Mouse (Mus musculus) cerebellum, adult 8-10 months (tissue): ENCODE measurements around the gene Emg1.

Experiments used
- DNase-seq: peaks from one replicate; pipeline ENCODE4 v3.0.0; 2022

Gene Emg1

GRCm38 (mm10) chr6:124740211-124740887, 28.4 kb upstream of the Emg1 start:
- DNase-seq = no peak

- DNase-seq = no peak
Observed at GRCm38 (mm10) chr6:124739231-124739796, 27.3 kb upstream of the Emg1 start.

DNA sequence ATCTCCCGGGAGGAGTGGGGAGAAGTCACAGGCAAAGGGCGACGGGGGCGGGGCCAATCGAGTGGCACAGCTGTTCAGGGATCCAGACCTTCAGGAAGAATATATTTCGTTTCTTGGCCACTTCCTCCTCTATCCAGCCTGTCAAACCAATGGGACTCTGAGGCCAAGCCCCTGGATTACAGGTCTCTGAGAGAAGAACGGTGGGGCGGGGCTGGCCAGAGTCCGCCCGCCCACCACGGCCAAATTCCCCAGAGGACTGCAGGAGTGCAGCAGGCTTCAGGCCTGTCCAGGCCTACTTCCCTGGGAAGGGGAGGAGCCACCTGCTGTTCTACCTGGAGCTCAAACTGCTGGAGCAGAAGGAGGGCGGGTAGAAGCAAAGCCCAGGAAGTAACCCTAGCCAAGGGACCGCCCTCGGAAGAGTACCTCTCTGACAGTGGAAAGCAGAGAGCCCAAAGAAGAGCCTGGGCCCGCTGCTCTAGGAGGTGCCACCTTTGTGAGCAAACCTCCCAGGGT, 26.6 kb upstream of the Emg1 start, which contains the start of gene Ptpn6:
Ptpn6 (minus strand) TSS at position 204 of the 513 bp plus-strand sequence.
- DNase-seq = no peak

DNA sequence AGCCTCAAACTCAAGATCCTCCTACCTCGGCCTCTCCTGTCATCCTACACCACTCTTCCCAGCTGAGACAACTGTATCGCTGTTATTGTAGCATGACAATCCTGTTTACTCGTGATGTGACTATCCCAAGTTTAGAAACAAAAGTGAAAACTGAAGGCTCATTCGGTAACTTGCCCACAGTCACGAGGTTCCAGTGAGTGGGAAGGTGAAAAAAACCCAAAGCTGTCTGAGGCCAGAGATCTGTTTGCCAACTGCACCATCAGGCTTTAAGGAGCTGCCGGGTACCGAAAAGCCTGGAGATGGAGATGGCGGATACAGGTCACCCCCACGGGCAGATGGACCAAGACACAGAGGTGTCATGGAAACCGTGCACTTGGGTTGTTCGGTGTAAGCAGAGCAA, 25.1 kb upstream of the Emg1 start:
- DNase-seq = no peak

GRCm38 (mm10) chr6:124734417-124734816, 22.4 kb upstream of the Emg1 start:
- DNase-seq = no peak

DNA sequence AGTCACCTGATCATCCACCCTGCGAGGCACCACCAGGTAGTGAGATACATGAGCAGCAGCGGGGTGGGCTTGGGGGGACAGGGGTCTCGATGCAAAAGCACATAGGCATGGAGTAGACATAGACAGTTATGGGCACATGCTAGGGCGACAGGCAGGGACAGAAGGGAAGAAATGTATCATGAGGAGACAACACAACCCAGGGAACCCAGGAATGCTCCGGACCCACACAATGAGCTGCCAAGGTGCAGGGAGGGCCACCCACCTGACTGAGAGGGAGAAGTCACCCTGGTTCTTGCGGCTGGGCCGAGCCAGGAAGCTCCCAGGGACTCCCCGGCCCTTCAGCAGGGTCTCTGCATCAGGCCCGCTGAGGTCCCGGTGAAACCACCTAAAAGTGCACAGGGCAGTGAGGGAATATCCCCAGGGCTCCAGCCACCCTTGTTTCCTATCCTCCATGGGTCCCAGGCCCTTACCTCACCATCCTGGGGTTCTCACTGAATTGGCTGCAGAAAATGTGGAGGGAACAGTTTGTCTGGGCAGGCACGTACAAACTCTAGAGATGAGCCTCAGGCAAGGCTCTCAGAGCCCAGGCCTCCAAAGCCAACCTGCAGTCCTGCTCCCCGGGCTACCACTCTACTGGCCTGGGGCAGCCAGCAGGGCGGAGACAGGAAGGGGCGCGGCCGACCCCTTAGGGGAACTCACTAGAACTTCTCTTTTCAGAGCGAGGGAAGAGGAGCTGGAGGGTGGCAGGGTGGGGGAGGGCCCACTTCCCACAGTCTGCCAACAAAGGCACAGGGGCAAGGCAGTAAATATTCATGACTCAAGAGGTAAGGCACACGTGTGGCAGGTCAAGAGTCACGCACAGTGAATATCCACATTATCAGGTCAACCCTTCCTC, 20.7 kb upstream of the Emg1 start:
- no peak for DNase-seq

DNA sequence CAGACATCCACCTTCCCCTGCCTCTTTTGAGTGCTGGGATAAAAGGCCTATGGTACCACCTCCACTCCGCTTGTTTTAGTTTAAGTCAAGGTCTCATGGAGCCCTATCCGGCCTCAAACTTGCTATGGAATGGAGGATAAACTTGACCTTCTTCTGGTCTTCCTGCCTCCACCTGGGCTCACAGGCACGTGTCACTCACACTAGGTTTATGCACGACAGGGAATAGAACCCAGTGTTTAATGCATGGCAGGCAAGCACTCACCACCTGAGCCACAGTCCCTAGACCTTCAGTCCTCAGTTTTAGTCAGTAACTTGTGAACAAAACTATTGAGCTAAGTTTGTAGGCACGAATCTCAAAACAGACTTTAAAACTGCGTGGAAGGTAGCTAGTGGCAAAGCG, 19.1 kb upstream of the Emg1 start:
- no peak for DNase-seq

- DNase-seq = no peak
Observed at GRCm38 (mm10) chr6:124729850-124730705, 18.1 kb upstream of the Emg1 start.

GRCm38 (mm10) chr6:124728621-124729020, 16.6 kb upstream of the Emg1 start:
- DNase-seq = no peak

GRCm38 (mm10) chr6:124724472-124724871, 12.5 kb upstream of the Emg1 start:
- DNase-seq = no peak

GRCm38 (mm10) chr6:124723541-124723940, 11.6 kb upstream of the Emg1 start:
- no peak for DNase-seq

DNA sequence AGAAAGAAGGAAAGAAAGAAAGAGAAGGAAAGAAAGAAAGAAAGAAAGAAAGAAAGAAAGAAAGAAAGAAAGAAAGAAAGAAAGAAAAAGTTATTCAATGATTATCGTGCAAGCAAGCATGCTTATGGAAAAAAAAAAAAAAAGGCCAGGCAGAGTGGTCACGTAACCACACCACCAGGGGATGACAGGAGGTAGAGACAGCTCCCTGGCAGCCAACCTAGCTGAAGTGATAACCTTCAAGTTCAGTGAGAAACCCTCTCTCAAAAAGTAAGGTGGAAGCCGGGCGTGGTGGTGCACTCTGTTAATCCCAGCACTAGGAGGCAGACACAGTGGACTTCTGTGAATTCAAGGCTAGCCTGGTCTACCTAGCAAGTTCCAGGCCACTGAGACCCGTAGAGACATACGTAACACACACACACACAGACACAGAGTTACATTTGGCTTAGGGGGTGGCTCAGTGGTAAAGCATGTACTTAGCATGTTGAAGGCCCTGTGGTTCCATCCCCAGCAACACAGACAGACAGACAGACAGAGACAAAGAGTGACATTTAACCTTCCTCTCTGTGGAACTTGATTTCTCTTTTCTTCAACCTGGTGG, 11.0 kb upstream of the Emg1 start:
- DNase-seq = no peak

DNA sequence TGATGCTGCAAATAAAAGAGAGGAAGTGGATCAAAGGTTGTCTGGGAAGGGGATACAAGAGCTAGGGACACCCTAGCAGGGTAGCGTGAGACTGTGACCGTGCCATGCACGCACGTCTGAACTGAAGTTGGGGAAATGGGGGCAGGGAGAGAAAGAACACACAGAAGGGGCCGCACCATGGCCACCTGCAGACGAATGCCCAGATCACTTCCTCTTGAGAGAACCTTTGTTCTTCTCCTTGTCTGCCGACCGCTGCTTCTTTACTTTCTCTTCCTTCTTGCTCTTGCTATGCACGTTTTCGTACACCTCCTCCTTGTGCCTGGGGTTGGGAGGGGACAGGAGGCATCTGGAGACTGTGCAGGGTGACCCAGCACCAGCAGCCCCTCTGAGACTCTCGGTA, 8.9 kb upstream of the Emg1 start:
- DNase-seq = no peak

- DNase-seq = no peak
Observed at GRCm38 (mm10) chr6:124719354-124719978, 7.5 kb upstream of the Emg1 start.

GRCm38 (mm10) chr6:124718703-124719102, 6.7 kb upstream of the Emg1 start:
- DNase-seq = no peak

- no peak for DNase-seq
Observed at GRCm38 (mm10) chr6:124717968-124718367, 6.0 kb upstream of the Emg1 start.

GRCm38 (mm10) chr6:124716864-124717490, 5.0 kb upstream of the Emg1 start:
- no peak for DNase-seq

DNA sequence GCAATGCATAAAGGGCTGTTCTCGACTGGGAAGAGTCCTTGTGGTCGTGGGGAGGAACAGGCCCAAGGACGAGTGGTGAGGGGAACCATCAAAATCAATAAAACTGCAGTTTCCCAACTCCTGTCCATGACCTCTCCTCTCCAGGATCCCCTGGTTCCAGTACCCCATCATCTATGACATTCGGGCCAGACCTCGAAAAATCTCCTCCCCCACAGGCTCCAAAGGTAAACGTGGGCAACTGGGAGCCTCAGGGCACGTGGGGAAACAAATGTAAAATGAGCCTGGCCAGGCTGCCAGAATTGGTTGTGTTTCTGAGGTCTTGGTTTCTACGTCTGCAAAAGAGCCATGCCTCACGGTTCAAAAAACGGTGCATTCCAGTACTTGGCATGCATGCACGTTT, 940 bp upstream of the Emg1 start:
- no peak for DNase-seq

- DNase-seq = no peak
Observed at GRCm38 (mm10) chr6:124708289-124708889, 3.6 kb downstream of the Emg1 start.

DNA sequence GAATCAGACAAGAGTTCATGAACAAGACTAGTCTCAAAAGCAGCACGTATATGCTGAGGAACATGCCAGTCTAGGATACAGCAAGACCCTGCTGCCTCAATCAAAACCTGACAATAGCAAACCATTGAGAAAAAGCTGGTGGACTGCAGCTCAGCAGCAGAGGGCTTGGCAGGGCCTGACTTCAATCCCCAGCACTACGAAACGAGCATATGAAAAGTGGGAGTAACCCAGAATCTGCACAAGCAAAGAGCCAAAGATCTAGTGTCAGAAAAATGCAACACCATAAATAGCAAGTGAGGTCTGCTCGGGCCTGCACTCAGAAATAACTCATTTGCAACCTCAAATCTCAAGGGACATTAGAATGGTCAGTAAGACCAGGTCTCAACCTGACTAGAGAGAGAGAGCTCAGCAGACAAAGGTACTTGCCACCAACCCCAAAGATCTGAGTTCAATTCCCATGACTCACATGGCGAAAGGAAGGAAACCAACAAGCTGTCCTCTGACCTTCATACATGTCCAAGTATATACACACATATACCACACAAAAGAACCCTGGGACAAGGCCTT, 5.8 kb downstream of the Emg1 start:
- no peak for DNase-seq
